Mouse (Mus musculus) intestine, embryonic 15.5 days (tissue): ENCODE results near the gene Tuba1c. TPM values are rescaled to one million over a fixed set of nuclear protein-coding genes. Genes with fewer than 3 reads are reported as not detected.
A peak's percentile ranks its signal among the peaks of the same experiment; 100 is the strongest.
"Not testable (repeated sequence)": the region's sequence is repeated elsewhere in the genome, so short reads cannot be mapped to it uniquely, and the experiment has no call there.

Experiments
- ATAC-seq: fragments of 200-750 bp; cut with Nextera tagmentation; 2 replicates; pipeline ENCODE4 v1.8.0; 2017; ENCODE audit warnings: moderate TSS enrichment, moderate library complexity
- H3K27ac ChIP-seq: fragments of 300-500 bp; sonication (generic); 2 replicates; pipeline ENCODE4 v1.5.1; 2015; ENCODE audit warnings: mild to moderate bottlenecking, inconsistent platforms
- H3K27me3 ChIP-seq: fragments of 300-500 bp; sonication (generic); replicated peaks from 2 replicates; pipeline ENCODE4 v1.6.1; 2015; ENCODE audit warnings: inconsistent platforms
- H3K36me3 ChIP-seq: fragments of 300-500 bp; sonication (generic); 2 replicates; pipeline ENCODE4 v1.6.1; 2015; ENCODE audit warnings: inconsistent platforms
- H3K4me1 ChIP-seq: fragments of 300-500 bp; sonication (generic); replicated peaks from 2 replicates; pipeline ENCODE4 v1.6.1; 2015; ENCODE audit warnings: inconsistent platforms
- H3K4me2 ChIP-seq: fragments of 300-500 bp; sonication (generic); replicated peaks from 2 replicates; pipeline ENCODE4 v1.6.1; 2015; ENCODE audit warnings: mild to moderate bottlenecking, inconsistent platforms
- H3K4me3 ChIP-seq: fragments of 300-500 bp; sonication (generic); replicated peaks from 2 replicates; pipeline ENCODE4 v1.5.1; 2015; ENCODE audit warnings: inconsistent platforms
- H3K9ac ChIP-seq: fragments of 300-500 bp; sonication (generic); 2 replicates; pipeline ENCODE4 v1.6.1; 2015; ENCODE audit warnings: inconsistent platforms
- H3K9me3 ChIP-seq: fragments of 300-500 bp; sonication (generic); 2 replicates; pipeline ENCODE4 v1.6.1; 2016; ENCODE audit warnings: inconsistent platforms
- WGBS: fragments of 180-500 bp; shearing (Covaris S2); methylation state at CpG from one replicate; pipeline ENCODE4 v1.1.7; 2015; 5-methylcytosine and 5-hydroxymethylcytosine counted together
- polyA plus RNA-seq: library from polyadenylated mRNA; unstranded; fragments of >200 nt; fragmentation: Nextera tagmentation; extraction: Ambion mirVana; gene quantifications from 2 replicates; pipeline ENCODE4 v1.2.1, GENCODE M21; 2015

Tuba1c gene
- polyA plus RNA-seq, 1 experiment from 2014 or later = 253 TPM

DNA sequence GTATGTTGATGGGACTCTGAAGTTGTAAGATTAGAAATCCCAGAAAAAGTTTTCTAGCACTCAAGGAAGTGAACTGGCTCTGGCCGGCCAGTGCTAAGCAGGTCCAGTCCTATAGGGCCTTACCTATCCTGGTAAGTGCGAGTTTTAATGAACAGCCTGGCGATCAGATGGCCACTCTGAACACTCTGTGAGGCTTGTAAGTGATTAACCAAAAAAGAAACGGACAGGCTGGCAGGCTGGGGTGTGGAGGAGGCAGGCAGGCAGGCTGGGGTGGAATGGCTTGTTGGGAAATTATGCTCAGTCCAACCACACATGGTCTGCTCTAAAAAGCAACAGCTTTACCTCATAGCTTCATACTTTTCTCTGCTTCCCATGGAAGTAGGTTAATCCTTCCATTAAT is 5.7 kb downstream of the Tuba1c start:
- 85% methylated on average over 4 of the region's 4 CpGs for WGBS
- Histone ChIP-seq H3K4me3 (no peak overlapping the region), H3K4me2 (no peak overlapping the region), H3K27ac (no peak overlapping the region), H3K36me3 (peaks cover 15% of the 10 kb centered on the region), H3K9ac (no peak overlapping the region), H3K27me3 (no peaks in the 10 kb centered on the region), H3K9me3 (no peaks in the 10 kb centered on the region), H3K4me1 (peaks cover 21% of the 10 kb centered on the region; the same call in 1 of the 2 replicates)
- no peak for ATAC-seq

DNA sequence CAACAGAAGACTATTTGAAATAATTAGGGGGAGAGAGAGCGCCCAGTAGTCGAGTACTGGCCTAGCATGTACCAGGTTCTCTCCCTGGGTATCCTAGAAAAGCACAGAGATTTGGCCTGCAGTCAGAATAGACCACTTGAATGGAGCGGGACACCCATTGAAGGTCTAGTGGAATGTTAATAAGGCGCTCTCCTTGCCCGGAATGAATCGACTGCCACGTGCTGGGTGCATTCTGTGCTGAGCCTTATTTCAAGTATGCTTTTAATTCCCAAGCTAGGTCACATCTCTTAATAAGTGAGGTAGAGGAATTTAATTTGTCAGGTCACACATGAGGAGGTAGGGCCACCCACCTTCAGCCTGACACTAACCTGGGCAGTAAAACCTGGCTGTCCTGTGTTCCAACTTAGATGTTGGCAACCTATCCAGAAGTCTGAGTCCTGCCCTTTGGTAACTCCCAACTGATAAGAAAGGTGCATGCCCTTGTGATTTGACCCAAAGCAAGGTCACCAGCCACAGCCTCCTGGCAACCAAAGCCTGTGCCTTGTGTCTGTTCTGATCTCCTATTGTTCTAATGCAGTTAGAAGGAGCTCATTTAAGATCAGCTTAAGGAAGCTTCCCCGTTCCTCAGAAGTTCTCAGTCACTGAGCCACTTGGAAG is 6.7 kb downstream of the Tuba1c start:
- peaks cover 21% of the 10 kb centered on the region; the same call in 1 of the 2 replicates for H3K4me1 ChIP-seq
- no peaks in the 10 kb centered on the region for H3K9me3 ChIP-seq
- no peaks in the 10 kb centered on the region for H3K27me3 ChIP-seq
- no peak overlapping the region for H3K4me2 ChIP-seq
- ATAC-seq = no peak
- no peak overlapping the region for H3K27ac ChIP-seq
- WGBS = 91% methylated on average over 8 of the region's 8 CpGs
- H3K36me3 ChIP-seq = peaks cover 15% of the 10 kb centered on the region
- H3K9ac ChIP-seq = no peak overlapping the region
- no peak overlapping the region for H3K4me3 ChIP-seq

DNA sequence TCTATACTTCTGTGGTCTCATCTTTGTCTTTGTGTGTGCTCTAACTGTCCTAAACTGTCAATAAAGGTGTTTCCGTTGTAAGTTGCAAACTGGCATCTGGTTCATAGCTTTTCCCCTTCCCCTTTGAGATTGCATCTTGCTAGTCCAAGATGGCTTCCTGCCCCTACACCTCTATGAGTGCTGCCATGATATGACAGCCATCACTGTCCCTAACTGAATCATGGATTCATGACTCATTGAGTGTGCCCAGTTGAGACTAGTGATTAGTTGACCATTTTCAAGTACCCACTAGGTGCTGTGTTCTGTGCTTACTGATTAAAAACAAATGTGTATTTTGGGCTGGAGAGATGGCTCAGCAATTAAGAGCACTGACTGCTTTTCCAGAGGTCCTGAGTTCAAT is 8.3 kb downstream of the Tuba1c start:
- WGBS = 96% methylated on average over 1 of the region's 1 CpGs
- H3K27ac ChIP-seq = no peak overlapping the region

DNA sequence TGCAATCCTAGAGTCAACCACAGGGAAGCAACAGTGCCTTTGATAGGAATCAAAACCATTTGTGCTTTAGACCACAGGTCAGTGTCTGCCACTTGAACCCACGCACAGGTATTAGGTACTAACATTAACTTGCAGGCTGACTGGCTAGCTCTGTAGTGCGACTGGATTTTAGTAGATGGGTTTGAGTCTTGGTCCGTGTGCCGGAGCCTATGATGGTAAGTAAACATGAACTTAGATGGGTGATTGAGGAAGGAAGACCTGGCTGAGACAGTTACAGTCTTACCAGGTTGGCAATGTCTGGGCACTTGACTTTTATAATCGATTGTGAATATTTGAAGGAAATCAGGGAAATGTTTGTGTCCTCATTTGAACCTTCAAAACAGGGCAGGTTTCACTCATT is 9.1 kb downstream of the Tuba1c start:
- Histone ChIP-seq H3K9ac (no peak overlapping the region), H3K4me1 (0 out of 2 replicates have a peak, but pooled peaks cover under 1% of the 10 kb centered on the region), H3K4me2 (no peak overlapping the region), H3K4me3 (no peak overlapping the region), H3K9me3 (no peaks in the 10 kb centered on the region), H3K27ac (no peak overlapping the region), H3K36me3 (peaks cover 13% of the 10 kb centered on the region), H3K27me3 (no peaks in the 10 kb centered on the region)
- no peak for ATAC-seq
- WGBS = 94% methylated on average over 5 of the region's 5 CpGs

More for the DNA sequence above, 8.3 kb downstream of the Tuba1c start:
- Histone ChIP-seq H3K9me3 (no peaks in the 10 kb centered on the region), H3K4me1 (0 out of 2 replicates have a peak, but pooled peaks cover 8% of the 10 kb centered on the region), H3K36me3 (peaks cover 15% of the 10 kb centered on the region), H3K4me3 (no peak overlapping the region), H3K4me2 (no peak overlapping the region), H3K9ac (no peak overlapping the region), H3K27me3 (no peaks in the 10 kb centered on the region)
- ATAC-seq = no peak

DNA sequence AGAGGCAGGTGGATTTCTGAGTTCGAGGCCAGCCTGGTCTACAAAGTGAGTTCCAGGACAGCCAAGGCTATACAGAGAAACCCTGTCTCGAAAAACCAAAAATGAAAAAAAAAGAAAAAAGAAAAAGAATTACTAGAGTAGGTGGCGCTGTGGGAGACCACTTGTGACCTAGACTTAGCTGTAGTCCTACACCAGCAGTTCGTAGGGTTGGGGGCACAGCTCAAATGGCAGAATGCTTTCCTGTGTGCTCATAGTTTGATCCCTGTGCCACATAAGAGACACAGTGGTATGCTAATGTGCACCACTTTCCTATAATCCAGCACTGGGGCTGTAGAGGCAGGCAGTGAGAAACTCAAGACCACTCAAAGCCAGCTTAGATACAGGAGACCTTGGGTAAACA is 9.6 kb downstream of the Tuba1c start:
- H3K36me3 ChIP-seq = peaks cover 12% of the 10 kb centered on the region
- ATAC-seq = no peak
- no peak overlapping the region for H3K27ac ChIP-seq
- H3K4me3 ChIP-seq = no peak overlapping the region
- no peak overlapping the region for H3K4me2 ChIP-seq
- no peaks in the 10 kb centered on the region for H3K9me3 ChIP-seq
- H3K4me1 ChIP-seq = no peaks in the 10 kb centered on the region
- H3K9ac ChIP-seq = no peak overlapping the region
- 89% methylated on average over 4 of the region's 4 CpGs for WGBS
- no peaks in the 10 kb centered on the region for H3K27me3 ChIP-seq

DNA sequence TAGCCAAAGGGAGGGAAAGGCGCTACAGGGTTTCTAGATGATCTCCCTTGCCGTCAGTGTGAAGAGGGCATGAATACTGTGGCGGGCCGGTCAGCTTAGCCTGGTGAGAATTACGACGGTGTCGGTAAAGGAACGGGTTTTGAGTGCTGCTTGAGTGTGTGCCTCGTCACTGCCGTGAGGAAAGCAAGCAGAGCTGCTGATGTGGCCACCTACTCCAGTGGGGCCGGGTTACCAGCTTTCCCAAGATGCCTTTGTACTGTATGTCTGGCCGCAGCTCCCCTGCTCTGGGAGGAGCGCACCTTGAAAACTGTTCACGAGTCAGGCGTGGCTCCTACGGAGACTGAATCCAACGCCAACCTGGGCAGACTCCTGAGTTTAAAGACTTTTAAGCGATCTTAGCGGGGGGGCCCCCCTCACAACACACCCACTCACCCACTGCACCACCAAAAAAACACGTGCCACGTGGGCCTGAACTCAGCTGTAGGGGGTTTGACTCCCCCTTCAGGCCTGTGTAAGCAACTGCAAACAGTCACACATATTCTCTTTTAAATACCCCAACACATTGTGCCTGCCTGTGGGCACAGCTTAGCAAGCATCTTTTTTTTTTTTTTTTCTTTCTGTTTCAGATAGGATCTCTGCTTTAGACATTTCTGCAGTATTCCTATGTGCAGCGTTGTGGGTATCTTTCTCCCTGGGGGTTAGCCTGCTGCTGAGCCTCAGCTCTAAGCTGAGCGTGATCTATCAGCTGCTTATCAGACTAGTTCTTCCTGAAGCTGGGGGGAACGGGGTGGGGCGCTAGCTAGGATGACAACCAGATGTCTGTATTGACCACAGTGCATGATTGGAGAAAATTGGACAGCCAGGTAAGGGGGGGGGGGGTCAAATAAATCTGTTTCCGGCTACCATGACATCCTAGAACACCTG is 10.6 kb downstream of the Tuba1c start:
- no peaks in the 10 kb centered on the region for H3K9me3 ChIP-seq
- H3K27ac ChIP-seq = no peak overlapping the region
- no peak overlapping the region for H3K4me3 ChIP-seq
- 56% methylated on average over 26 of the region's 26 CpGs for WGBS
- H3K27me3 ChIP-seq = no peaks in the 10 kb centered on the region
- ATAC-seq = 0 out of 2 replicates have a peak, but pooled peaks have one; percentile 17
- H3K9ac ChIP-seq = no peak overlapping the region
- 0 out of 2 replicates have a peak, but pooled peaks cover 2% of the 10 kb centered on the region for H3K4me1 ChIP-seq
- peaks cover 7% of the 10 kb centered on the region; the same call in 1 of the 2 replicates for H3K36me3 ChIP-seq
- H3K4me2 ChIP-seq = no peak overlapping the region

DNA sequence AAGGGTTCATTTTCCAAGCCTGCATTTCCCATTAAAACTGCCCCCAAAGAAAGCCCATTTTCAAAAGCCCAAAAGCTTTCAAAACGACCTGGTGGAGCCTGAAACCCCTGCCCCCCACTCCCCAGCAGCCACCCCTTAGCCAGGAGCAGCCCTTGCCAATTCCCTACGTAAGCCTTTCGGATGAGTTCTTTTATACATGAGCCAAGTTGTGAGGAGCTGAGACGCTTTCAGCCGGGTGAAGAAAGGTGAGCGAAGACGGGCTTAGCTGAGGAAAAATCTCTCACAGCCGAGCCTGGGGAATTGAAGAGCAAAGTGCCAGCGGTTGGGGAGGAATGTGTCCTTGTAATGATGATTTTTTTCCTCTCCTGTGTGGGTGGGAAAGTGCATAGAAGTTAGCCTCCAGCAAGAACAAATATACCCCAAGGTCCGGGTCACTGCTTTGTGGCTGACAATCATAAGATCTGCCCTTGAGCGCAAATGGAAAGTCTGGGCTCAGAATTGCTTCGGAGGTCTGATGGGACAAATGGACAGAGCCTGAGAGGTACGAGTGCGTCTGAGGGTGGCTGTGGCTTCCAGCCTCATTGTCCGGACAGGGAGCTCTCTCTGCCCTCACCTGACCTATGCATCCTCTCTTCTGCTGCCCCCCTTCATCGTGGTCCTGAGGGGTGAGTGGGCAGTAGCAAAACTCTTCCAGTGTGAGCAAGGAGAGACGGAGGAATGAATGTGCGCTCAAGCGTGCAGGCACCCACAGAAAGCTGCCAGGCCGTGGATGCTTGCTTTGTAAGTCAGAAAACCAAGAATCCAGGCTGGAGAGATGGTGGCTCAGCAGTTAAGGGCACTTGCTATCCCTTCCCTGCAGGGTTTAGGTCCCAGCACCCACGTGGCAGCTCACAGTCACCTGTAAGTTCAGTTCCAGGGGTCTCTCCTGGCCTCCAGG is 11.5 kb downstream of the Tuba1c start:
- Histone ChIP-seq H3K4me2 (no peak overlapping the region), H3K27me3 (no peaks in the 10 kb centered on the region)
- WGBS = 62% methylated on average over 21 of the region's 21 CpGs

DNA sequence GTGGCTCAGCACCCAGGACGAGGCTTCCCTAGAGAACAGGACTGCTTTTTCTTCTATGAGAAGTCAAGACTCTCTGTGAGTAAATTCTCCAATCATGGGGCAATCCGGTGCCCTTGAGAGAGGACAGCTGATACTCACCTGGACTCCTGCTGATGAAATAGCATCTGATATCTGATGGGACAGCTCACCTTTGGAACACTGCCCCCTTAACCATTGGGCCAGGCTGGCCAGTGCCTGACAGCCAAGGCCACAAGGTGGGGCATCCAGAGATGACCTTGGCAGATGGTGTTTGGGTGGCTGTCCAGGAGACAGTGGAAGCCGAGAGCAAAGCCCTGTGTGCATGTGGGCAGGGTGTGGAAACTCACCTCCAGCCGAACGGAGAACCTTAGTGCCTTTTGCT is 12.6 kb downstream of the Tuba1c start:
- H3K4me1 ChIP-seq = 0 out of 2 replicates have a peak, but pooled peaks cover 2% of the 10 kb centered on the region
- H3K9ac ChIP-seq = no peak overlapping the region
- no peak overlapping the region for H3K4me3 ChIP-seq
- H3K9me3 ChIP-seq = no peaks in the 10 kb centered on the region
- no peak for ATAC-seq
- no peaks in the 10 kb centered on the region for H3K27me3 ChIP-seq
- 80% methylated on average over 5 of the region's 5 CpGs for WGBS
- peaks cover 4% of the 10 kb centered on the region; the same call in 1 of the 2 replicates for H3K36me3 ChIP-seq
- H3K27ac ChIP-seq = no peak overlapping the region
- H3K4me2 ChIP-seq = no peak overlapping the region

More for the DNA sequence above, 11.5 kb downstream of the Tuba1c start:
- H3K9ac ChIP-seq = no peak overlapping the region
- no peaks in the 10 kb centered on the region for H3K9me3 ChIP-seq
- peaks cover 4% of the 10 kb centered on the region; the same call in 1 of the 2 replicates for H3K36me3 ChIP-seq
- ATAC-seq = no peak
- 0 out of 2 replicates have a peak, but pooled peaks cover 2% of the 10 kb centered on the region for H3K4me1 ChIP-seq
- H3K4me3 ChIP-seq = no peak overlapping the region
- no peak overlapping the region for H3K27ac ChIP-seq

DNA sequence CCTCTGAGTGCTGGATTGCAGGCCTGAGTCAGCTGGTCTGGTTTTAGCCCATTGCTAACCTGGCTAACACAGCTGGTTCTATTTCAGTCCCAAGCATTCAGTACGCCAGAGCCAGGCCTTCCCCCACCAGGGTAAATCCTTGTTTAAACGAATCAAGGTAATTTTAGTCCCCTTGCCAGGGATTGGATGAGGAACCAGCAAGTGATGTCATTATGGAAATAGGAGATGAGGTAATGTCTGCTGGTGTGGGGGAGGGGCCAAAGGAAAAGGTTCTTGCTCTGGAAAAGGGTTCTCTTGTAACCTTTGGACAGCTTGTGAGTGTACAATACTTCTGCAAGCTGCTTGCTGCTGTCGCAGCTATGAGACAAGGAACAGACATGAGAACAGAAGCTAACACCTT is 15.2 kb downstream of the Tuba1c start:
- ATAC-seq = peak; percentile 60

DNA sequence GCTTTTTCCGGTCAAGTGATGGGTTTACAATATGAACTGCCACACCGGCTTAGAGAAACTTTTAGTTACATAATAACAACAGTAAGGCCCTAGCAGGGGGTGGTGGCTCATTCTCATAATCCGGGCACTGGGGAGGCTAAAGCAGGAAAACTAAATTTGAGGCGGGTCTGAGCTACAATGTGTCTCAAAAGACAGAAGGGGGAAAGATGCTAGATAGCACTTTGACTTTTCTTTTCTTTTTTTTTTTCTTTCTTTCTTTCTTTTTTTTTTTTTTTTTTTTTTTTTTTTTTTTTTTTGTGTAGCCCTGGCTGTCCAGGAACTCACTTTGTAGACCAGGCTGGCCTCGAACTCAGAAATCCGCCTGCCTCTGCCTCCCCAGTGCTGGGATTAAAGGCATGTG is 16.0 kb downstream of the Tuba1c start:
- not testable (repeated sequence) for H3K4me1 ChIP-seq, H3K27ac ChIP-seq

More for the DNA sequence above, 15.2 kb downstream of the Tuba1c start:
- H3K4me2 ChIP-seq = no peak overlapping the region
- H3K27me3 ChIP-seq = no peaks in the 10 kb centered on the region
- 0 out of 2 replicates have a peak, but pooled peaks cover 2% of the 10 kb centered on the region for H3K4me1 ChIP-seq
- H3K36me3 ChIP-seq = no peaks in the 10 kb centered on the region
- 28% methylated on average over 3 of the region's 3 CpGs for WGBS
- H3K9ac ChIP-seq = no peak overlapping the region
- no peaks in the 10 kb centered on the region for H3K9me3 ChIP-seq
- no peak overlapping the region for H3K27ac ChIP-seq
- no peak overlapping the region for H3K4me3 ChIP-seq

DNA sequence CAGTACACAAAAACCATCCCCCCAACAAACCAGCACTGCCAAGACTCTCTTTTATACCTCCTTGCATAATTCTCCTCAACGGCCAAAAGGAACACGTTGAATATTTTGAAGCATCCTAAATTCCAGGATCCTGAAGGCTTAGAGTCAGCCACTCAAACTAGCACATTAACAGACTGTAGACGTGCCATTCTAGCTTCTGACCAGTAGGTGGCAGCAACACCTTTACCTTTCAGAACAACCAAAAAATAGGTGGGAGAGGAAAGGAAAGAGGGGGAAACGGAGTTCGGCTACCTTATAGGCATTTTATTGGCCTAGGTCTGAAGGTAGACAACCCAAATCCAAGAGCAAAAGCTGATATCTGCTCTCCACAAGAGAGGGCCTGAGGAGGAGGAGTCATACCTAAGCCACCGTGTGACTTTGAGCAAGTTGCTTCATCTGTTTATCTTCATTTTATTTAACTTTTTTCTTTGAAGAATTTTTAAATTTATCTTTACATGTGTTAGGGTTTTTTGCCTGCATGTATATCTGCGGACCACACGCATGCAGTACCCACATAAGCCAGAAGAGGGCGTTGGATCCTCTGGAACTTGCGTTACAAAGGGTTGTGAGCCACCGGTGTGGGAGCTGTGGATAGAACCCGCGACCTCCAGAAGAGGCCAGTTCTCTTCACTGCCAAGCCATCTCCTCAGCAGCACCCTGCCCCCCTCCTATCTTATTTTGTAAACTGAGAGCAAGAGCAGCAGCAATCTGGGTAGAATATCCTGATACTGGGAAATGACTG is 20.0 kb downstream of the Tuba1c start:
- Histone ChIP-seq H3K27ac (no peak overlapping the region), H3K9me3 (no peaks in the 10 kb centered on the region), H3K4me2 (no peak overlapping the region), H3K4me1 (peaks cover 14% of the 10 kb centered on the region; the same call in 1 of the 2 replicates), H3K9ac (no peak overlapping the region), H3K4me3 (no peak overlapping the region), H3K27me3 (peaks cover 21% of the 10 kb centered on the region), H3K36me3 (no peaks in the 10 kb centered on the region)
- no peak for ATAC-seq
- WGBS = 33% methylated on average over 13 of the region's 13 CpGs

More for the DNA sequence above, 16.0 kb downstream of the Tuba1c start:
- not testable (repeated sequence) for H3K36me3 ChIP-seq, H3K4me2 ChIP-seq, H3K4me3 ChIP-seq, H3K9me3 ChIP-seq, ATAC-seq, H3K9ac ChIP-seq, H3K27me3 ChIP-seq
- WGBS = 78% methylated on average over 6 of the region's 6 CpGs
